Mouse (Mus musculus) liver, postnatal 0 days (tissue): ENCODE results near the gene Nanog.

Experiments used
- CTCF ChIP-seq: sonication (generic); IDR thresholded peaks from 2 replicates; pipeline ENCODE4 v1.5.1; 2016; ENCODE audit warnings: antibody characterized with exemption, low read depth
- EP300 ChIP-seq: IDR thresholded peaks from 2 replicates; pipeline ENCODE4 v1.6.1; 2016; ENCODE audit warnings: antibody characterized with exemption, low read depth, mild to moderate bottlenecking

DNA sequence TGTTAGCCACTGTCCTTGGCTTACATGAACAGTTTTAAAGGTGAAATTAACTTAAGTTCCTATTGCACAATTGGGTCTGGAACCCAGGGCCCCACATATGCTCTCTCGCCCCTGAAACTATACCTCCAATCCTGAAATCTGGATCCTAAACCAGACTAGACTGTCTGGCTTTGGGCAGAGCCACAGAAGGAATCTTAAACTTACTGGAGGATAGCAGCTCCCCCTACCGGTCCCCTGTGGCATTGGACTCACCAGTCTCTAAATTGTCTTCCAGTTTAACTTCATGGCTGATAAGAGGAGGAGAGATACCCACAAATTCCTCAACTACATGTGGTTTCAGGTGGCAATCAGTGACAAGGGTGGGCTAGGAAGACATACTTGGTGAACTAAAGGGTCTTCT lies 12.7 kb downstream of the Nanog start:
- TF ChIP-seq EP300: no peak
- TF ChIP-seq CTCF: peak; percentile 80
